Mouse (Mus musculus) G1E (cell line): ENCODE measurements around the gene Foxo3.

Experiments
- CTCF ChIP-seq: IDR thresholded peaks from 2 replicates; pipeline ENCODE4 v1.5.1; 2012; ENCODE audit warnings: low read depth, low read length, inconsistent platforms, mixed read lengths
- GATA1 ChIP-seq: IDR thresholded peaks from 2 replicates; pipeline ENCODE4 v1.6.1; 2012; ENCODE audit warnings: borderline replicate concordance, low read length, inconsistent platforms, mixed read lengths
- POLR2AphosphoS5 ChIP-seq: IDR thresholded peaks from 2 replicates; pipeline ENCODE4 v1.6.1; 2012; ENCODE audit warnings: low read depth, low read length, inconsistent platforms; ENCODE audit not compliant: insufficient replicate concordance
- TAL1 ChIP-seq: conservative IDR thresholded peaks from 2 replicates; pipeline ENCODE4 v1.6.1; 2012; ENCODE audit warnings: low read depth, low read length, inconsistent platforms, mixed read lengths

DNA sequence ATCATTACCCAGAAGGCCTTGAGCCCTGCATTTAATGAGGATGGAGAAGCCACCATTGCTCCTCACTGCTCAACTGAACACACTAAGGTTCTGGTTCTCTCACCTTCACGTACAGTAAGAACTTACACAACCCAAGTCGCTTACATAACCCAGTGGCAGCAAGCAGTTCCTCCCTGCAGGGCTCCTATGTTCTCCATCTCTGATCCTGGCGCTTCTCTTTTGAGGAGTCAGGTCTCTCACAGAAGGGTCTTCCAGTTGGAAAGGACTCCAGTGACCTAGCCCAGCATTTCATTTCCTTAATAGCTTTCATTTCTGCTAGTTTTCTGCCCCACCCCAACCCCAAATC is 31.3 kb downstream of the Foxo3 start:
- TF ChIP-seq CTCF (no peak), GATA1 (no peak), POLR2AphosphoS5 (no peak), TAL1 (no peak)
